Mouse (Mus musculus): ENCODE results near the gene Cdk6. TPM values are rescaled to one million over a fixed set of nuclear protein-coding genes. Genes with fewer than 3 reads are reported as not detected.

Gene Cdk6
- polyA plus RNA-seq, 1 experiment = 9.7 TPM

DNA sequence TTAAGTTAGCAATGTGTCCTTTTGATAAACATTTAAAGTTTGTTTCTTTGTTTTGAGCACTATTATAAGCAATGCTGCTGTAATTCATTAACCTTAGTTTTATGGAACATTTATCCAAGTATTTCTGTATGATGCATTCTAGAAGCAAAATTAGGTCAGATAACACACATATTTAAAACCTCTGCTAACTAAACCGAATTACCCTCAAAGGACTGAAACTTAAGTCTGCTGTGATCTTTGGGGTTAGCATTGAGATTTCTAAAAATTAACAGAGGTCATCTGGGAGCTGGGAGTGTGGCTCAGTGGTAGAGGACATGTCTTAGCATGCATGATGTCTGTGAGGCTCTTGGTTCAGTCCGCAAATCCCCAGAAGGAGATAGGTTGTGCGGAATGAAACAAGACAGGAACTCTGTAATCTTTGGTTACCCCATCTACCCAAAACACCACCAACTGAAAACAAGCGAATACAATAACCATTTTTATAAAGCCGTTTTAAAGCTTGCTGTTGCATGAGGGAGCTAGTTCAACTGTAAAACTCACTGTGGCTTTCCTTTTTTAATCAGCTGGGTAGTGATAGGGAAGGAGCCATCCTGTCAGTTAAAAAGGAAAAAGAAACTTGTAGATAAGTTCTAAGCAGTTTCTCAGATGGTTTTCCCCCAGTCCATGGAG lies 141.9 kb downstream of the Cdk6 start:
- no peaks in the 10 kb centered on the region for H3K4me1 ChIP-seq (ENCODE audit: control insufficient read depth, insufficient read depth, insufficient read length)
- DNase-seq (ENCODE audit: low read depth in 1 of 2, low spot score in 2 of 2) = no peak
- H3K27ac ChIP-seq (ENCODE audit: insufficient read depth, low read length) = no peak overlapping the region
- TF ChIP-seq POLR2A (IDR thresholded peaks at IDR 0.05; ENCODE audit: low read depth, low read length) (no peak), CTCF (IDR thresholded peaks at IDR 0.05; ENCODE audit: extremely low read depth, insufficient read depth, insufficient read length, insufficient replicate concordance) (no peak)
- no peaks in the 10 kb centered on the region for H3K36me3 ChIP-seq (ENCODE audit: control insufficient read depth, insufficient read depth, low read length)
- WGBS = 69% methylated on average over 5 of the region's 5 CpGs
- no peaks in the 10 kb centered on the region for H3K27me3 ChIP-seq (ENCODE audit: control insufficient read depth, insufficient read depth, low read length)
- no peak overlapping the region for H3K4me3 ChIP-seq (ENCODE audit: extremely low read depth, insufficient read depth, insufficient read length)

DNA sequence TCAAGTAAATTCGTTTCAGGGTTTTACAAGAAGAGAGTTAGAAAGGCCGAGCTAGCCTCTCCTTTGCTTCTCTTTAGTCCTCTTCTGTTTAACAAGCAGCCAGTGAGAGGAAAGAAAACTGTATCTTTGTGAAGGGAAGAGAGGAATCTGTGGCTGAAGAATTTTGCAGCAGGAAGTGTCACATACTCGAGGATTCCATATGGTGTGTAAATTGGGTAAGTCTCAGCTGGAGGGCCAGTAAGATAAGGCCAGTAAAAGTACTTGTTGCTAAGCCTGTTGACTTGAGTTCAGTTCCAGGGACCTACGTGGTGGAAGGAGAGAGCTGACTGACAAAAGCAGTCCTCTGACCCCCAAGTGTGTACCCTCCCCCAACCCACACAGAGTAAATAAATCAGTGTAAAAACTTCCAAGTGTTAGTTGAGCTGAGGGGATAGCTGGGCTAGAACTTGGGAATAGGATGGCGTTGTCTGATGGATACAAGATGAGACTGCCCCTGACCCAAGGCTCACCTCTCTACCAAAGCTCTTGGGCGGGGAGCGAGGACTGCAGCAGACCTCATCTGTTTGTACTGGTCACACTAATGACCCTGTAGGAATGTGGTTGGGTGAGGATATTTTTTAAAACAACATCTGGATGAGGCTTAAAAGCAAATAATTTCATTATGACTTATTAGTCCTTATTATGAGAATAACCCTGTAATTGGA lies 145.4 kb downstream of the Cdk6 start:
- H3K36me3 ChIP-seq (ENCODE audit: control insufficient read depth, insufficient read depth, low read length) = no peaks in the 10 kb centered on the region
- H3K4me3 ChIP-seq (ENCODE audit: extremely low read depth, insufficient read depth, insufficient read length) = no peak overlapping the region
- 83% methylated on average over 7 of the region's 7 CpGs for WGBS

DNA sequence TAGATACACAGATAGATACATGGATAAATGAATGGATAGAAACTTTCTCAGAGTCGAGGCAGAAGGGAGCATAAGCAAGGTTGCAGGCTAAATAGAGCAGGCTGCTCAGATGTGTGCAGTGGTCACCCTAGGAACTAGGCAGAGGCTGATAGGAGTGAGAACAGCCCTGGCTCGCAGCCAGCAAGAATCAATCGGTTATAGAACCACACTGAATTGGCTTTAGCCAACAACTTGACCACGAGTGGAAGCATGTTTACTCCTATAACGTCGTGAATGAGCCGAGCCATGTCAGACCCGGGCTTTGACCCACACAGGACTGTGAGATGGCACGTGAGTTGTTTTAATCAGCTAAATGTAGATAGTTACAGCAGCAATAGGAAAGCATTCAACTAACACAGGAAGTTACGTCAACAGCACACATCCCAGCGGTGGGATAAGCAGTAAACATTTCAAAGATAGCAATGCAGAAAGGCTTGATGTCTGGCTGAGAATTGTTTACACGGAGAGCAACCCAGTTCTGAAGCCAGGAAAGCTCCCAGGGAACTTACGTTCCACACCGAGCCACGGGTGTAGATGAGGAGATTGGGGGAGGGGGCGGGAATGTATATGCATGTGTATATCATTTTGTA lies 147.0 kb downstream of the Cdk6 start:
- H3K4me1 ChIP-seq (ENCODE audit: control insufficient read depth, insufficient read depth, insufficient read length) = peaks cover 6% of the 10 kb centered on the region; the same call in 1 of the 2 replicates
- no peaks in the 10 kb centered on the region for H3K36me3 ChIP-seq (ENCODE audit: control insufficient read depth, insufficient read depth, low read length)
- no peak overlapping the region for H3K27ac ChIP-seq (ENCODE audit: insufficient read depth, low read length)
- no peak overlapping the region for H3K4me3 ChIP-seq (ENCODE audit: extremely low read depth, insufficient read depth, insufficient read length)
- TF ChIP-seq CTCF (IDR thresholded peaks at IDR 0.05; ENCODE audit: extremely low read depth, insufficient read depth, insufficient read length, insufficient replicate concordance) (no peak), POLR2A (IDR thresholded peaks at IDR 0.05; ENCODE audit: low read depth, low read length) (no peak)
- 86% methylated on average over 16 of the region's 16 CpGs for WGBS
- H3K27me3 ChIP-seq (ENCODE audit: control insufficient read depth, insufficient read depth, low read length) = no peaks in the 10 kb centered on the region
- no peak for DNase-seq (ENCODE audit: low read depth in 1 of 2, low spot score in 2 of 2)

More for the DNA sequence above, 145.4 kb downstream of the Cdk6 start:
- Histone ChIP-seq H3K27me3 (ENCODE audit: control insufficient read depth, insufficient read depth, low read length) (no peaks in the 10 kb centered on the region), H3K27ac (ENCODE audit: insufficient read depth, low read length) (no peak overlapping the region), H3K4me1 (ENCODE audit: control insufficient read depth, insufficient read depth, insufficient read length) (no peaks in the 10 kb centered on the region)
- DNase-seq (ENCODE audit: low read depth in 1 of 2, low spot score in 2 of 2) = no peak
- TF ChIP-seq CTCF (IDR thresholded peaks at IDR 0.05; ENCODE audit: extremely low read depth, insufficient read depth, insufficient read length, insufficient replicate concordance) (no peak), POLR2A (IDR thresholded peaks at IDR 0.05; ENCODE audit: low read depth, low read length) (no peak)

DNA sequence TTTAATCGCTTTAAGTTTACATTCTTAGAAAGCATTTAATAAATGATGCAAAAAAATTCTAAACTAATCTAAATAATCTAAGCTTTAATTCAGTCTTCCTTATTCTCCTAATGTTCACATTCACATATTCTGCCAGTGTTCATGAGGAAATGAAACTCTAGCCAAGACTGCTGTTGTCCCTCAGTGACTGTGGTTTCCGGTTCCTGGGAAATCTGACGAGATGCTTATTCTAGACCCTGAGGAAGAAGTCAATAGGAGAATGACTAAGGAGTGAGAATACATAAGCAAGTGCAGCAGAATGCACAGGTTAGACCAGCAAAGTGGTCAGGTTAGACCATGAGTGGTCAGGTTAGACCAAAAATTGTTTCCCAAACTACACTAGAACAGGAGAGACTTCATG lies 149.1 kb downstream of the Cdk6 start:
- H3K4me1 ChIP-seq (ENCODE audit: control insufficient read depth, insufficient read depth, insufficient read length) = peaks cover 15% of the 10 kb centered on the region; the same call in 1 of the 2 replicates
- no peaks in the 10 kb centered on the region for H3K36me3 ChIP-seq (ENCODE audit: control insufficient read depth, insufficient read depth, low read length)
- 50% methylated on average over 3 of the region's 3 CpGs for WGBS
- no peak for DNase-seq (ENCODE audit: low read depth in 1 of 2, low spot score in 2 of 2)
- TF ChIP-seq POLR2A (IDR thresholded peaks at IDR 0.05; ENCODE audit: low read depth, low read length) = no peak
- TF ChIP-seq CTCF (IDR thresholded peaks at IDR 0.05; ENCODE audit: extremely low read depth, insufficient read depth, insufficient read length, insufficient replicate concordance) = no peak
- H3K4me3 ChIP-seq (ENCODE audit: extremely low read depth, insufficient read depth, insufficient read length) = no peak overlapping the region
- H3K27me3 ChIP-seq (ENCODE audit: control insufficient read depth, insufficient read depth, low read length) = no peaks in the 10 kb centered on the region
- no peak overlapping the region for H3K27ac ChIP-seq (ENCODE audit: insufficient read depth, low read length)

DNA sequence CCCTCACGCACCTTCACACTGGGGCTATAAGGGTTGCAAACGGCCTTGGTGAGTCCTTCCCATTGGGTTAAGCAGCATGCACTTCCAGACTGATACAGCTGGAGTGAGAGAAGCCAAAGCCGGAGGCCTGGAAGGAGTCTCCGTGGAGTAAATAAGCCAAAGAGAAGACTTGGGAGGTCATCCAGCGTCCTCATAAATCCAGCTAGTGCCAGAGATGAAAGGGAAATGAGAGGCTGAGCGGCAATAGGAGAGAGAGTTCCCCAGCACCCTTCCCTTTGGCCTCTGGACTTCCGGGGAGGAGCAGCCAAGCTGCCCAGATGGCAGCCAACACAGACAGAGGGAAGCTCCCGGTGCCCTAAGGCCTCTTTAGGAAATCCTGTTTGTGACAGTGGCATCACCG lies 149.8 kb downstream of the Cdk6 start:
- H3K4me1 ChIP-seq (ENCODE audit: control insufficient read depth, insufficient read depth, insufficient read length) = peaks cover 15% of the 10 kb centered on the region; the same call in 1 of the 2 replicates
- no peak overlapping the region for H3K4me3 ChIP-seq (ENCODE audit: extremely low read depth, insufficient read depth, insufficient read length)
- 64% methylated on average over 9 of the region's 9 CpGs for WGBS
- no peak for TF ChIP-seq POLR2A (IDR thresholded peaks at IDR 0.05; ENCODE audit: low read depth, low read length)
- no peak for TF ChIP-seq CTCF (IDR thresholded peaks at IDR 0.05; ENCODE audit: extremely low read depth, insufficient read depth, insufficient read length, insufficient replicate concordance)
- DNase-seq (ENCODE audit: low read depth in 1 of 2, low spot score in 2 of 2) = no peak
- H3K27me3 ChIP-seq (ENCODE audit: control insufficient read depth, insufficient read depth, low read length) = no peaks in the 10 kb centered on the region
- no peaks in the 10 kb centered on the region for H3K36me3 ChIP-seq (ENCODE audit: control insufficient read depth, insufficient read depth, low read length)
- H3K27ac ChIP-seq (ENCODE audit: insufficient read depth, low read length) = no peak overlapping the region

DNA sequence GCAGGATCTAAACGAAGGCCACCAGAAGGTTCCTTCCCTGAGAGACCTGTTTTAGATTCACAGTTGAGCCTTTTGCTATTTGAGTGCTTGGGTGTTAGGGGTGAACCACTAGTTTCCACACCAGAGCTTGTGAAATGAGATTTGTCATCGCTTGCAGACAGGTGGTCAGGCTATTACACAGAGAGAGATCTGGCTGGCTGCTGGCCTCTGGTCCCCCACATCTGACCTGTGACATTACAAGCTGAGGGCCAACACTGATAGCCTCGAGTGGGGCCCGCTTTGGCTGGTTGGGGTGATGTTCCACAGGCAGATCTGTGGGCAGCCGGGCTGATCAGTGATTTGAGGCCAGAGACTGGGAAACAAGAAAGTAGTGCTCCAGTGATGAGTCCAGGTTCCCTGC lies 150.6 kb downstream of the Cdk6 start:
- TF ChIP-seq POLR2A (IDR thresholded peaks at IDR 0.05; ENCODE audit: low read depth, low read length) (no peak), CTCF (IDR thresholded peaks at IDR 0.05; ENCODE audit: extremely low read depth, insufficient read depth, insufficient read length, insufficient replicate concordance) (no peak)
- Histone ChIP-seq H3K27ac (ENCODE audit: insufficient read depth, low read length) (no peak overlapping the region), H3K36me3 (ENCODE audit: control insufficient read depth, insufficient read depth, low read length) (no peaks in the 10 kb centered on the region), H3K4me1 (ENCODE audit: control insufficient read depth, insufficient read depth, insufficient read length) (peaks cover 15% of the 10 kb centered on the region; the same call in 1 of the 2 replicates), H3K4me3 (ENCODE audit: extremely low read depth, insufficient read depth, insufficient read length) (no peak overlapping the region), H3K27me3 (ENCODE audit: control insufficient read depth, insufficient read depth, low read length) (no peaks in the 10 kb centered on the region)
- WGBS = 73% methylated on average over 5 of the region's 5 CpGs
- DNase-seq (ENCODE audit: low read depth in 1 of 2, low spot score in 2 of 2) = no peak

Data from spleen, adult 2 months (tissue).